Mouse (Mus musculus) kidney, adult 2 months (tissue): ENCODE measurements at regions not wholly inside any gene's neighbourhood (a gene's known extent, or its start where the extent isn't known, plus 50 kb on each side); places are given as distances from the start of the nearest gene placed in this dataset.

ENCODE experiments used
- DNase-seq: peaks from one replicate; pipeline ENCODE4 v3.0.0; 2021
- H3K27ac ChIP-seq: fragments of 200-500 bp; 2 replicates; pipeline ENCODE4 v1.5.1; 2012; ENCODE audit warnings: low read depth, low read length, control low read depth, inconsistent platforms; ENCODE audit not compliant: insufficient read depth
- H3K27me3 ChIP-seq: fragments of 200-500 bp; replicated peaks from 2 replicates; pipeline ENCODE4 v1.6.1; 2012; ENCODE audit warnings: mild to moderate bottlenecking, moderate library complexity, low read length, inconsistent platforms; ENCODE audit not compliant: control insufficient read depth, insufficient read depth
- H3K36me3 ChIP-seq: fragments of 200-500 bp; 2 replicates; pipeline ENCODE4 v1.6.1; 2012; ENCODE audit warnings: mild to moderate bottlenecking, moderate library complexity, low read length, inconsistent platforms; ENCODE audit not compliant: control insufficient read depth, insufficient read depth
- H3K4me1 ChIP-seq: fragments of 200-500 bp; 2 replicates; pipeline ENCODE4 v1.6.1; 2011; ENCODE audit warnings: low read length; ENCODE audit not compliant: control insufficient read depth, insufficient read depth
- H3K4me3 ChIP-seq: fragments of 200-500 bp; 2 replicates; pipeline ENCODE4 v1.5.1; 2011; ENCODE audit warnings: mild to moderate bottlenecking, low read depth, low read length, control low read depth; ENCODE audit not compliant: insufficient read depth
- CTCF ChIP-seq: fragments of 200-500 bp; conservative IDR thresholded peaks from 2 replicates; pipeline ENCODE4 v1.5.1; 2011; ENCODE audit warnings: low read depth, mild to moderate bottlenecking, control low read depth, low read length, moderate library complexity, mixed read lengths; ENCODE audit not compliant: insufficient read depth, insufficient read length
- POLR2A ChIP-seq: fragments of 200-500 bp; IDR thresholded peaks from one replicate; pipeline ENCODE4 v1.6.1; 2011; ENCODE audit warnings: low read depth, low read length, control low read depth
- WGBS: fragments of 180-500 bp; shearing (Covaris S2); methylation state at CpG from one replicate; pipeline ENCODE4 v1.1.7; 2018; 5-methylcytosine and 5-hydroxymethylcytosine counted together

- H3K4me3 ChIP-seq = no peak overlapping the region
- no peak overlapping the region for H3K27ac ChIP-seq
- no peak for TF ChIP-seq POLR2A
- no peak for TF ChIP-seq CTCF
- H3K27me3 ChIP-seq = no peaks in the 10 kb centered on the region
- no peaks in the 10 kb centered on the region for H3K36me3 ChIP-seq
- WGBS = 62% methylated on average over 1 of the region's 1 CpGs
- no peak for DNase-seq
- no peaks in the 10 kb centered on the region for H3K4me1 ChIP-seq
Measured at GRCm38 (mm10) chr1:27895333-27895732, 884.7 kb downstream of the Gm597 start.

DNA sequence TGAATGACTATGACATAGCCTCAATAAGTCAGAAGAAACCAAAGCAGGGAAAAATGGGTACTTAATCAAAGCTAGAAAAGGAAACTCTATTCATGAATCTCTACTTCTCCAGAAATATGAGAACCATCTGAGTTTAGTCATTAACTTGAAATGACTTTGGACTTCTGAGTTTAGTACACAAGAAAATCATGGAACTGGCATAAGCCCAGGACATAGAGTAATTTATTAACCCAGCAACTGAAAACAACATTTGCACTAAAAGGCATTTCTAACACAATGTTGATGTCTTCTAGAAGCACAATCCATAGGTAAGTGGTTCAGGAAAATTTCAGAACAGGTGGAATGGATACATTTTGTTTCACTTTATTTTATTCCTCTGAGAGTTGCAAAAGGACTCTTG lies 896.3 kb downstream of the Gm597 start:
- H3K27ac ChIP-seq = no peak overlapping the region
- peak; percentile 93 for DNase-seq
- H3K27me3 ChIP-seq = no peaks in the 10 kb centered on the region
- no peaks in the 10 kb centered on the region for H3K36me3 ChIP-seq
- no peaks in the 10 kb centered on the region for H3K4me1 ChIP-seq
- no peak overlapping the region for H3K4me3 ChIP-seq
- TF ChIP-seq POLR2A = no peak
- TF ChIP-seq CTCF = no peak
